Mouse (Mus musculus) liver, adult 2 months (tissue): ENCODE results near the gene Syt13.

Source experiments
- CTCF ChIP-seq: fragments of 200-500 bp; IDR thresholded peaks from 2 replicates; pipeline ENCODE4 v1.5.1; 2011; ENCODE audit warnings: low read depth, low read length, control low read depth
- POLR2A ChIP-seq: fragments of 200-500 bp; IDR thresholded peaks from 2 replicates; pipeline ENCODE4 v1.6.1; 2011; ENCODE audit warnings: low read length, control low read depth; ENCODE audit not compliant: insufficient read depth; ENCODE audit errors: extremely low read depth

DNA sequence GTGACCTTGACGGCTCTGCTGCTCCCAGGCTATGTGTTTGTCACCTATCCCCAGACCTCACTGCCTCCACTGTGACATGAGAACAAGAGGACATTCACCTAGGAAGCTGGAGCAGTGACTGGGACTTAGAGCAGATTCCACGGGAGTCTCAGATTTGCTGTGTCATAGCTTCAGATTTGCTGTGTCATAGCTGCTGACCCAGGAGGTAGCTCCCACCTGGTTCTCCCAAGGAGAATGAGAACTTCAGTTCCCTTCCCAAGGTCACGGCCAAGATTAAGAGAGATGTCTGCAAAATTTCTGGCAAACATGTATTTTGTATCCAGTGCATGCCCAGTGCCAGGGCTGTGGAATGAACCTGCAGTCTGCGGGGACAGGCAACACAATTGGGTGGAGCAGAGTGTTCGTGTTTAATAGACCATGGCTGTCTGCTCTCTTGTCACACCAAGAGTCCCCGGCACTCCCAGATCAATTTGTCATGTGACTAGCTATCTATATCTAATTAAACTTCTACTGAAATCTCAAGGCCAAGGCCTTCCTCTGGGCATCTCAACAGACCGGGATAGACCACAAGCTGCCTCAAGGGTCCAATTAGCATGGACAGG lies 33.9 kb downstream of the Syt13 start:
- no peak for TF ChIP-seq CTCF
- TF ChIP-seq POLR2A: no peak
